Mouse (Mus musculus) layer of hippocampus, postnatal 36 days (tissue): ENCODE results near the gene Grin3a. TPM values are rescaled to one million over a fixed set of nuclear protein-coding genes. Genes with fewer than 3 reads are reported as not detected.
"Not testable (repeated sequence)": the region's sequence is repeated elsewhere in the genome, so short reads cannot be mapped to it uniquely, and the experiment has no call there.

ENCODE experiments used
- DNase-seq, 2 experiments: peaks; one replicate each; pipeline ENCODE4 v3.0.0; 2022
- total RNA-seq, 2 experiments: library from RNA; stranded (reverse); gene quantifications; 2 replicates each; pipeline ENCODE4 v1.2.3; 2021

The Grin3a gene
- total RNA-seq, 2 experiments from 2014 or later = 33.3 to 35.4 TPM

- no peak for DNase-seq
Measured at GRCm38 (mm10) chr4:49680171-49680875, 165.2 kb downstream of the Grin3a start.

GRCm38 (mm10) chr4:49676790-49677189 lies 168.8 kb downstream of the Grin3a start:
- no peak for DNase-seq

GRCm38 (mm10) chr4:49676071-49676470 lies 169.5 kb downstream of the Grin3a start:
- DNase-seq = no peak

DNA sequence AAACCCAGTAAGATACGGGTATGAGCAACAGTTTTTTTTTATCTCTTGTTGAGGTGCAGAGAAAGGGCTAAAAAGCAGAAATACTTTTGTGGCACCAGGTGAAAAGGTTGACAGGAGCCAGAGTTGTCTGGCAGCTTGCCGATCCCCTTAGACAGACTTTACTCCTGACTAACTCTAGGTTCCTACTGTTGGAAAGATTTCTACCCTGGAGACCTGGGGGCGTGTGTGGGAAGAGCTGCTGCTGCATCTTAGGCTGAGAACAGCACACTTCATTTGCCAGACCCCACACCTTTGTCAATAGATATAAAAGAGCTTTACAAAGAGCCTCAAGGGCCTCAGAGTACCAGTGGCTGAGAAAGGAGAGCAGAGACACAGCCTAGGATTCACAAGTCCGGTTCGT lies 180.7 kb downstream of the Grin3a start:
- DNase-seq = no peak

DNA sequence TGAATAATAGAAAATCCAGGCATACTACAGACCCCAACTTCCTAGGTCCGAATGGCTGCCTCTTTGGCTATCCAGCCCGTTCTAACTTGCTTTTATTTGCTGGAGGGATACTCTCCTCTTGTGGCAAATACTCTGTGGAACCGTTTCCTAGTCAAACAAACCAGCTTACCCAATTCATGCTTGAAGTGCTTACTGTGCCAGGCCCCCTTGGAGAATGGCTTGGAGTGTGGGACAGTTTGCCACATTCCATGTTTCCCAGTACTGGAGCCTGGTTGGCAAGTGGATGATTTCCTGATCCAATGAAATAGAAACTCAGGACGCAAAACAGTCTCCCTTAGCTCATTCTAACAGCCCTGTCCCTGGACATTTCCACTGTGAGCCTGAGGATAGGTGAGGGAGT lies 183.3 kb downstream of the Grin3a start:
- DNase-seq = no peak

DNA sequence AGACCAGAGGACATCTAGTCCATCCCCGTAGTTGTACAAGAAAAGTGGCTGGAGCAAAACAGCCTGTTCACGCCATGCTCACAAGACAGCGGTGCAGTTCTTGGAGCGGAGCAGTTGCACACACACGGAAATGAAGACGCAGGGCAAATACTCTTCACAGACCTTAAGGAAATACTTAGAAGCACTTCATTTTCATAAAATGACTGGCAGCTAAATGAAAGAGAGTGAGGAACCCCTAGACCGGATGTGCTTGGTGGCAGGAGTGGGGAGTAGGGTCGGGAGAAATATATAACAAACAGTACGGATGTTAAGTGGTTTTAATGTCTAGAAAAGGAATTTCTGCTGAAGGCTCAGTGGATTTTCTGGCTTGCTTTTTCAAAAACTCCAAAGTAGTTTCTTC lies 183.9 kb downstream of the Grin3a start:
- DNase-seq = no peak

DNA sequence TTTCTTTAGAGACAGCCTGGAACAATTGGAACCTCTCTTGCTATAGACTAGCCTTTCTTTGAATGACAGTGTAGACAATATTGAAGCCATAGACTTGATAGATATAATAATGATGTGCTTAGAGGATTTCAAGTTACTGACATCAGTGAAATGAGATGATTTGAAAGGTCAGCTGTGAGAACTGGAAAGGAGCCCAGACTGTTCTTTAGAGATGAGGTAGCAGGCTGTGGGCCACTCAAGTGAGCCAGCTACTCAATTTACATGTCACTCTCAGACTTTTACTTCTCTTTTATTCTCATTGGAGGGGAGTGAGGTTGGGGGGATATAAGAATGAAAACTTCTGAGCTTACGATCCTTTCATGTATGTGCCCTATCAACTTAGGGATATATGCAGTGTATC lies 186.1 kb downstream of the Grin3a start:
- no peak for DNase-seq

- no peak for DNase-seq
Measured at GRCm38 (mm10) chr4:49639913-49640312, 205.6 kb downstream of the Grin3a start.

DNA sequence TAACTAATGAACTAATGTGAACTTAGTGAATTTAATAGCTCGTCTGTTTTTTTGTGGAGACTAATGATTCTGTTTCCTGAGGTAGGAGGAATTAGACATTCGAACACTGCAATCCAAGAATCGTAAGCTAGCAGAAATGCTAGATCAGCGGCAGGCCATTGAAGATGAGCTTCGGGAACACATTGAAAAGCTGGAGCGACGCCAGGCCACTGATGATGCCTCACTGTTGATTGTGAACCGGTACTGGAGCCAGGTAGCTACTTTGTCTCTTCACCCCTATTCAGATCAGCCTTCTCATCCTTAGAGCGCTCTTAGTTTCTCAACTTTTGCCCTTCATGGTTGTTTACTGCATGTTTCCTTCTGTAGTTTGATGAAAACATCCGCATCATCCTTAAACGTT lies 207.7 kb downstream of the Grin3a start:
- no peak for DNase-seq

DNA sequence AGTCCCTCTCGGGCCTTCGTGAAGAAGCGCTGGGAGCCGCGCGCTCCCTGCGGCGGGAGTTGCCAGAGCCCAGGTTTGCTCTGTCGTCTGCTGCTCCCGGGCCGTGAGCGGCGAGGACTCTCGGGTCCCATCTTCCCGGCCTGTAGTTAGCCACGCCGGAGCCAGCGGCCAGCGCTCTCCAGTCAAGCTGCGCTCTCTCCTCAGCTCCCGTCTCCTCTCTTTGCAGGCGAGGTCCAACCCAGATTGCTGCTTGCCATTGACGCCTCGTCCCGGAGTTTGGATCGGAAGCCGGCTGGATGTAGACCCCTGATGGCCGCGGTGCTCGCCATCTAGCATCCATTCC lies 213.4 kb downstream of the Grin3a start:
- no peak for DNase-seq

- DNase-seq = peak; percentile 95 to 96
Measured at GRCm38 (mm10) chr4:49631319-49632138, 214.0 kb downstream of the Grin3a start, which contains the start of gene Rnf20. TSS of gene Rnf20 (plus strand) at chr4:49632006.

DNA sequence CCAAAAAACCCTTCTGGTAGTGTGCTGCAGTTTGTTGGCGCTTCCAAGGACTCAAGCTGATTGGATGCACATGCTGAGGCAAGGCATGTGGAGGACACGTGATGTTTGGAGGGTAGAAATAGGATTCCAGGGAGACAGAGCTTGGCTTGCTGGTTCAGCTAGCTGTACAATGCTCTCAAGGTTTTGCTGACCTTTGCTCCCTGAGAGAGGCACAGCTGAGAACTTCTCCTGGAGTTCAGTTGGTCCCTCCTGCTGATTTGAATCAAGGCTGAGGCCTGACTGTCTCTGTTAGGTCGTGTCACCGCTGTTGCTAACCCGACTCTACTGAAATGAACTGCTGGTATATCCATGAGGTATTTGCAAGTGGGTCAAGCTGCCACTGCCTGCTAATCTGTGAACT lies 216.6 kb downstream of the Grin3a start:
- no peak for DNase-seq

- peak; percentile 48 to 62 for DNase-seq
Measured at GRCm38 (mm10) chr4:49626973-49627372, 218.6 kb downstream of the Grin3a start.

DNA sequence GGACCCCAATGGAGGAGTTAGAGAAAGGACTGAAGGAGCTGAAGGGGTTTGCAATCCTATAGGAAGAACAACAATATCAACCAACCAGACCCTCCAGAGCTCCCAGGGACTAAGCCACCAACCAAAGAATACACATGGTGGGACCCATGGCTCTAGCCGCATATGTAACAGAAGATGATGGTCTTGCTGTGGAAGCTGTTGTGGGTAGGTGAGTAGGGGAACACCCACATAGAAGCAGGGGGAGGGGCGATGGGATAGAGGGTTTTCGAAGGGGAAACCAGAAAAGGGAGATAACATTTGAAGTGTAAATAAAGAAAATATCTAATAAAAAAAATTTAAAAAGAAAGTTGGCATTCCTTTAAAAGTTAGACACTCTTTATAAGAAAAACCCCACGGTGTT lies 220.6 kb downstream of the Grin3a start:
- not testable (repeated sequence) for DNase-seq

DNA sequence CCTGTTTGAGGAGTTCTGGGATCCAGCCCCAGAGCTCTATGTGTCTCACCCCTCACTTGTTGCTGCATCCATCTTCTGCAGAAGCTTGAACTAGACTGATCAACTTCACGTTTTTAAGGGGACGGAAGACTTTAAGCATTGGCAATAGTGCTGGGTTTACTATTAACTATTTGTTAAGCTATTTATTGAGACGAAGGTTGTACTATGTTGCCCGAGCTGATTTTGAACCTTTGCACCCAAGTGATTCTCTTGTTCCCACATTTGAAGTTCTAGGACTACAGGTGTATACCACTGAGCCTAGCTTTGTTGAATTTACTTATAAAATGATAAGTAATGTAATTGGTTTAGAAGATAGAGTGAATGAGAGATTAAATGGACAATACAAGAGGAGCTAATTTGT lies 221.6 kb downstream of the Grin3a start:
- DNase-seq = no peak

DNA sequence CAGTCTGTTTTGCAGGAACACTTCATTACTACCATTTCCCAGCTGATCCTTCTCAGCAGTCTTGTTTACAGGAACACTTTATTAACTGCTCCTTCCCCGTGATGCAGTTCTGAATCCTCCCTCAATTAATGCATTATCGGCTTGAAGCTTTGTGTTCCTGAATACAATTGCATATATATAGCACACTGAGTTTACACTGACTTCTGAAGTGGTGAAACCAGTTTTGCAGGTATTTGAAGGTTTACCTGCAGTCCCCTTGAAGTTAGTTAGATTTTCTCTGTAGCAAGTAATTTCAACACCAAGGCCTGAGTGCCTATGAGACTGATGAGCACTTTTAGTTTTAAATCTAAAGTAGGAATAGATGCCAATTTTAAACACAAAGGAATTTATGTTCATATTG lies 223.3 kb downstream of the Grin3a start:
- DNase-seq = no peak

DNA sequence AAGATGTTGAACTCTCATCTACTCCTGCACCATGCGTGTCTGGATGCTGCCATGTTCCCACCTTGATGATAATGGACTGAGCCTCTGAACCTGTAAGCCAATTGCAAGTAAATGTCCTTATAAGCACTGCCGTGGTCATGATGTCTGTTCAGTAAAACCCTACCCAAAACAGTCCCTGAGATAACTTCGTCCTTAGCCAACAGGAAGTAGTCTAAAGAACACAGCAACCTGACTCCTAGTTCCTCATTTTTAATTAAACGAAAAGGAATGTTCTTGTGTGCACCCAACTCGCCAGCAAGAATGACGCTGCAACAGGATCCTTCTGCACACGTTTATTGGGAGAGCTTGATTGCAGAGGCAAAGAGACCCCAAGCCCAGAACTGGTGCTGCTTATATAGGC lies 225.7 kb downstream of the Grin3a start:
- DNase-seq = not testable (repeated sequence)

- no peak for DNase-seq
Measured at GRCm38 (mm10) chr4:49616924-49617323, 228.6 kb downstream of the Grin3a start.

Other genes starting within 250 kb of the Grin3a start
- 10 to 100 TPM; 66.1 to 72.4 TPM for gene Tmem246, start 247.9 kb downstream of the Grin3a start, total RNA-seq
- 10 to 100 TPM; 74.1 to 88.7 TPM for gene Rnf20, start 213.7 kb downstream of the Grin3a start, total RNA-seq
- gene Ppp3r2, start 163.7 kb downstream of the Grin3a start, total RNA-seq = under 1 TPM; 0.42 to 0.76 TPM